Mouse (Mus musculus) heart, postnatal 0 days (tissue): Measurements from ENCODE around the gene Plxna4. TPM values are rescaled to one million over a fixed set of nuclear protein-coding genes. Genes with fewer than 3 reads are reported as not detected.

Experiments used
- ATAC-seq: fragments of 200-750 bp; cut with Nextera tagmentation; 2 replicates; pipeline ENCODE4 v1.8.0; 2017; ENCODE audit warnings: low read depth, moderate number of reproducible peaks, moderate library complexity; ENCODE audit not compliant: insufficient read depth
- DNase-seq: peaks from one replicate; pipeline ENCODE4 v3.0.0-alpha.2; 2016; ENCODE audit warnings: low spot score
- H3K27ac ChIP-seq: fragments of 300-500 bp; sonication (generic); 2 replicates; pipeline ENCODE4 v1.5.1; 2014; ENCODE audit warnings: low read depth, mild to moderate bottlenecking
- H3K27me3 ChIP-seq: fragments of 300-500 bp; sonication (generic); 2 replicates; pipeline ENCODE4 v1.6.1; 2014; ENCODE audit warnings: low read length, mixed read lengths; ENCODE audit not compliant: control insufficient read depth, insufficient read depth
- H3K36me3 ChIP-seq: fragments of 300-500 bp; sonication (generic); replicated peaks from 2 replicates; pipeline ENCODE4 v1.6.1; 2014; ENCODE audit warnings: low read length, mixed read lengths; ENCODE audit not compliant: control insufficient read depth, insufficient read depth
- H3K4me1 ChIP-seq: fragments of 300-500 bp; sonication (generic); 2 replicates; pipeline ENCODE4 v1.6.1; 2014; ENCODE audit warnings: antibody characterized with exemption; ENCODE audit not compliant: control insufficient read depth, insufficient read depth
- H3K4me2 ChIP-seq: fragments of 300-500 bp; sonication (generic); 2 replicates; pipeline ENCODE4 v1.6.1; 2014; ENCODE audit warnings: low read depth, mild to moderate bottlenecking, low read length, moderate library complexity
- H3K4me3 ChIP-seq: fragments of 300-500 bp; sonication (generic); 2 replicates; pipeline ENCODE4 v1.5.1; 2014; ENCODE audit warnings: low read depth, low read length
- H3K9ac ChIP-seq: fragments of 300-500 bp; sonication (generic); replicated peaks from 2 replicates; pipeline ENCODE4 v1.6.1; 2014; ENCODE audit warnings: low read depth, low read length, mixed read lengths
- H3K9me3 ChIP-seq: fragments of 300-500 bp; sonication (generic); replicated peaks from 2 replicates; pipeline ENCODE4 v1.6.1; 2016; ENCODE audit warnings: low read length; ENCODE audit not compliant: control insufficient read depth
- CTCF ChIP-seq: IDR thresholded peaks from 2 replicates; pipeline ENCODE4 v1.5.1; 2016; ENCODE audit warnings: antibody characterized with exemption, control low read depth, low read depth
- EP300 ChIP-seq: IDR thresholded peaks from 2 replicates; pipeline ENCODE4 v1.6.1; 2016; ENCODE audit warnings: antibody characterized with exemption, low read depth
- WGBS: fragments of 180-500 bp; shearing (Covaris S2); extraction: QIAGEN DNeasy Blood & Tissue Kit; methylation state at CpG from one replicate; pipeline ENCODE4 v1.1.7; 2014; 5-methylcytosine and 5-hydroxymethylcytosine counted together
- polyA plus RNA-seq: library from polyadenylated mRNA; unstranded; fragments of >200 nt; fragmentation: Nextera tagmentation; extraction: Ambion mirVana; gene quantifications from 2 replicates; pipeline ENCODE4 v1.2.1, GENCODE M21; 2015
- total RNA-seq: library from RNA; depleted of rRNA; stranded (reverse); fragments of >200 nt; gene quantifications from 2 replicates; pipeline ENCODE4 v1.2.3, GENCODE M21; 2014; ENCODE audit warnings: low replicate concordance

The Plxna4 gene
- total and polyA plus RNA-seq, 2 experiments from 2014 or later = 3.7 to 19.2 TPM

DNA sequence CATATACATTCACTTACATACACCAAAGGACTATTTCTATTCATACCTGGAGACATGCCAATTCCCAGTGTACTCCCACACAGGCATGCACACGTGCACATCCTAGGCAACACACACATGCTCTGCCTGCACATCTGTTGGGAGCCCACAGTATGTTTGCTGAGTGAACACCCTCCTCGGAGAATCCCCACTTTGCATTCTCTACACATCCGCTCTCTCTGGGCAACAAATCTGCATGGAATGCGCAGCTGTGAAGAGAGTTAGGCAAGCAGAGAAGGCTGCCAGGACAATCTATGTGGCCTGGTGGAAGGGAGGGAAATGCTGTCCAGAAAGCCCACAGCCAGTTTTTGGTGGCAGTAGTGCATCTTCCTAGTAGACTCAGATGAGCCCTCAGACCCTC lies 123.9 kb downstream of the Plxna4 start:
- H3K9me3 ChIP-seq = 0 out of 2 replicates have a peak, but pooled peaks cover 3% of the 10 kb centered on the region
- H3K36me3 ChIP-seq = no peaks in the 10 kb centered on the region
- H3K4me3 ChIP-seq = no peak overlapping the region
- no peak for TF ChIP-seq CTCF
- TF ChIP-seq EP300 = no peak
- WGBS = 12% methylated on average over 4 of the region's 4 CpGs
- H3K4me1 ChIP-seq = peaks cover 39% of the 10 kb centered on the region
- peak overlapping the region; percentile 44; the same call in 1 of the 2 replicates for H3K9ac ChIP-seq
- H3K4me2 ChIP-seq = peak overlapping the region; percentile 15; the same call in 1 of the 2 replicates
- H3K27ac ChIP-seq = peak overlapping the region; percentile 73
- H3K27me3 ChIP-seq = no peaks in the 10 kb centered on the region
- peak; percentile 37; the same call in 1 of the 2 replicates for ATAC-seq
- no peak for DNase-seq

GRCm38 (mm10) chr6:32460400-32460799 lies 127.6 kb downstream of the Plxna4 start:
- H3K4me1 ChIP-seq = peaks cover 37% of the 10 kb centered on the region
- H3K9me3 ChIP-seq = 0 out of 2 replicates have a peak, but pooled peaks cover under 1% of the 10 kb centered on the region
- ATAC-seq = peak; percentile 58
- H3K27me3 ChIP-seq = no peaks in the 10 kb centered on the region
- DNase-seq = peak; percentile 61
- peak overlapping the region; percentile 3 for H3K4me2 ChIP-seq
- 39% methylated on average over 8 of the region's 8 CpGs for WGBS
- H3K36me3 ChIP-seq = no peaks in the 10 kb centered on the region
- no peak; the same call in 1 of the 2 replicates for TF ChIP-seq EP300
- no peak for TF ChIP-seq CTCF
- no peak overlapping the region for H3K4me3 ChIP-seq
- peak overlapping the region; percentile 57 for H3K27ac ChIP-seq
- no peak overlapping the region for H3K9ac ChIP-seq

GRCm38 (mm10) chr6:32456641-32457040 lies 131.4 kb downstream of the Plxna4 start:
- no peak overlapping the region for H3K9ac ChIP-seq
- 79% methylated on average over 3 of the region's 3 CpGs for WGBS
- H3K27me3 ChIP-seq = no peaks in the 10 kb centered on the region
- no peak overlapping the region for H3K27ac ChIP-seq
- no peak overlapping the region for H3K4me2 ChIP-seq
- H3K4me3 ChIP-seq = no peak overlapping the region
- no peaks in the 10 kb centered on the region for H3K9me3 ChIP-seq
- H3K4me1 ChIP-seq = peaks cover 15% of the 10 kb centered on the region; the same call in 1 of the 2 replicates
- ATAC-seq (no peak), DNase-seq (no peak)
- no peak for TF ChIP-seq EP300
- no peak for TF ChIP-seq CTCF
- H3K36me3 ChIP-seq = no peaks in the 10 kb centered on the region

GRCm38 (mm10) chr6:32451851-32452250 lies 136.1 kb downstream of the Plxna4 start:
- ATAC-seq = no peak
- no peak for TF ChIP-seq CTCF
- TF ChIP-seq EP300 = no peak
- H3K4me2 ChIP-seq = no peak overlapping the region
- H3K36me3 ChIP-seq = no peaks in the 10 kb centered on the region
- DNase-seq = no peak
- H3K9me3 ChIP-seq = no peaks in the 10 kb centered on the region
- H3K27ac ChIP-seq = no peak overlapping the region
- no peak overlapping the region for H3K4me3 ChIP-seq
- no peaks in the 10 kb centered on the region for H3K27me3 ChIP-seq
- H3K9ac ChIP-seq = no peak overlapping the region
- peaks cover 19% of the 10 kb centered on the region for H3K4me1 ChIP-seq

GRCm38 (mm10) chr6:32449237-32449963 lies 138.6 kb downstream of the Plxna4 start:
- no peak overlapping the region for H3K9ac ChIP-seq
- H3K9me3 ChIP-seq = no peaks in the 10 kb centered on the region
- DNase-seq (no peak), ATAC-seq (peak; percentile 27; the same call in 1 of the 2 replicates)
- peak overlapping the region; percentile 1; the same call in 1 of the 2 replicates for H3K27ac ChIP-seq
- no peaks in the 10 kb centered on the region for H3K27me3 ChIP-seq
- 67% methylated on average over 8 of the region's 8 CpGs for WGBS
- H3K4me3 ChIP-seq = no peak overlapping the region
- TF ChIP-seq CTCF = no peak
- peaks cover 19% of the 10 kb centered on the region for H3K4me1 ChIP-seq
- H3K4me2 ChIP-seq = no peak overlapping the region
- H3K36me3 ChIP-seq = no peaks in the 10 kb centered on the region

DNA sequence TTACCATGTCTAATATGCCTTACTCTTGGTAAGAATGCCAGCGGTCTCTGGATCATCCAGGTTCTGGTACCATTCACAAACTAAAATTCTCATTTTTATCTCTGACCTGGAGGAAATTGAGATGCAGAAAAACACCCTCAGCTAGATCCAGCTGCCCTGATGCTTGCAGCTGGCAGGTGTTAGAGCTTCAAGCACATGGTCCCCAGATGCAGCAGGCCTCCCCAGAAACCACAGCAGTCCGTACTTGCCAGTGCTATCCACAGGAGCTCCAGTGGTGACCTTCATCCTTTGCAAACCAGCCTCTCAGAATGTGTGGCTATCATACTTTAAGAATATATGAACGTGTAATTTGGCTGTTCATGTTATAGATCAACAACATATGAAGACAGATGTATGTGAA lies 139.2 kb downstream of the Plxna4 start:
- no peaks in the 10 kb centered on the region for H3K9me3 ChIP-seq
- H3K4me1 ChIP-seq = peaks cover 19% of the 10 kb centered on the region
- no peaks in the 10 kb centered on the region for H3K36me3 ChIP-seq
- DNase-seq (no peak), ATAC-seq (no peak)
- no peaks in the 10 kb centered on the region for H3K27me3 ChIP-seq
- H3K9ac ChIP-seq = no peak overlapping the region
- H3K4me2 ChIP-seq = no peak overlapping the region
- TF ChIP-seq EP300 = no peak
- no peak for TF ChIP-seq CTCF
- H3K4me3 ChIP-seq = no peak overlapping the region
- H3K27ac ChIP-seq = no peak overlapping the region
- 85% methylated on average over 3 of the region's 3 CpGs for WGBS
